Mouse (Mus musculus): ENCODE measurements around the gene Rab36. TPM values are rescaled to one million over a fixed set of nuclear protein-coding genes. Genes with fewer than 3 reads are reported as not detected.

Gene Rab36
- polyA plus RNA-seq, 1 experiment: 1.2 TPM

- peak overlapping the region; percentile 99 for H3K4me3 ChIP-seq (ENCODE audit: low read depth, low read length)
- H3K9ac ChIP-seq (ENCODE audit: low read depth, poor library complexity, severe bottlenecking): peak overlapping the region; percentile 96
- H3K9me3 ChIP-seq (replicated peaks; ENCODE audit: control insufficient read depth, insufficient read depth, low read length, poor library complexity, severe bottlenecking): no peaks in the 10 kb centered on the region
- H3K27me3 ChIP-seq (ENCODE audit: control insufficient read depth, insufficient read depth, low read length, poor library complexity, severe bottlenecking): peaks cover 2% of the 10 kb centered on the region; the same call in 1 of the 2 replicates
- no peaks in the 10 kb centered on the region for H3K4me1 ChIP-seq (ENCODE audit: control insufficient read depth, insufficient read depth, low read length)
- H3K27ac ChIP-seq (ENCODE audit: insufficient read depth, low read length): no peak overlapping the region
- H3K36me3 ChIP-seq (ENCODE audit: control insufficient read depth, insufficient read depth, low read length, poor library complexity, severe bottlenecking): no peaks in the 10 kb centered on the region
- TF ChIP-seq POLR2A (IDR thresholded peaks at IDR 0.05; ENCODE audit: insufficient read depth, low read length) (no peak), EP300 (IDR thresholded peaks at IDR 0.05; ENCODE audit: insufficient read depth, low read depth, low read length) (no peak)
These were observed 24.7 kb downstream of the Rab36 start for GRCm38 (mm10) chr10:75061341-75062188.

- Histone ChIP-seq H3K4me3 (ENCODE audit: low read depth, low read length) (peak overlapping the region; percentile 99), H3K4me1 (ENCODE audit: control insufficient read depth, insufficient read depth, low read length) (no peaks in the 10 kb centered on the region)
These were observed 25.3 kb downstream of the Rab36 start for GRCm38 (mm10) chr10:75062189-75062561.

GRCm38 (mm10) chr10:75062621-75063020 lies 25.8 kb downstream of the Rab36 start:
- no peak overlapping the region for H3K27ac ChIP-seq (ENCODE audit: insufficient read depth, low read length)
- TF ChIP-seq CTCF (IDR thresholded peaks at IDR 0.05; ENCODE audit: low read depth, low read length) (no peak), EP300 (IDR thresholded peaks at IDR 0.05; ENCODE audit: insufficient read depth, low read depth, low read length) (no peak), POLR2A (IDR thresholded peaks at IDR 0.05; ENCODE audit: insufficient read depth, low read length) (no peak)
- no peaks in the 10 kb centered on the region for H3K4me1 ChIP-seq (ENCODE audit: control insufficient read depth, insufficient read depth, low read length)
- H3K27me3 ChIP-seq (ENCODE audit: control insufficient read depth, insufficient read depth, low read length, poor library complexity, severe bottlenecking): peaks cover 2% of the 10 kb centered on the region; the same call in 1 of the 2 replicates
- no peak overlapping the region for H3K4me3 ChIP-seq (ENCODE audit: low read depth, low read length)
- H3K9ac ChIP-seq (ENCODE audit: low read depth, poor library complexity, severe bottlenecking): no peak overlapping the region
- H3K36me3 ChIP-seq (ENCODE audit: control insufficient read depth, insufficient read depth, low read length, poor library complexity, severe bottlenecking): no peaks in the 10 kb centered on the region
- H3K9me3 ChIP-seq (replicated peaks; ENCODE audit: control insufficient read depth, insufficient read depth, low read length, poor library complexity, severe bottlenecking): no peaks in the 10 kb centered on the region

More at GRCm38 (mm10) chr10:75062189-75062561, 25.3 kb downstream of the Rab36 start:
- H3K27me3 ChIP-seq (ENCODE audit: control insufficient read depth, insufficient read depth, low read length, poor library complexity, severe bottlenecking): peaks cover 2% of the 10 kb centered on the region; the same call in 1 of the 2 replicates
- no peak overlapping the region for H3K9ac ChIP-seq (ENCODE audit: low read depth, poor library complexity, severe bottlenecking)
- H3K27ac ChIP-seq (ENCODE audit: insufficient read depth, low read length): no peak overlapping the region
- H3K36me3 ChIP-seq (ENCODE audit: control insufficient read depth, insufficient read depth, low read length, poor library complexity, severe bottlenecking): no peaks in the 10 kb centered on the region
- no peak for TF ChIP-seq CTCF (IDR thresholded peaks at IDR 0.05; ENCODE audit: low read depth, low read length)
- no peak for TF ChIP-seq EP300 (IDR thresholded peaks at IDR 0.05; ENCODE audit: insufficient read depth, low read depth, low read length)
- TF ChIP-seq POLR2A (IDR thresholded peaks at IDR 0.05; ENCODE audit: insufficient read depth, low read length): no peak
- no peaks in the 10 kb centered on the region for H3K9me3 ChIP-seq (replicated peaks; ENCODE audit: control insufficient read depth, insufficient read depth, low read length, poor library complexity, severe bottlenecking)

- Histone ChIP-seq H3K4me1 (ENCODE audit: control insufficient read depth, insufficient read depth, low read length) (no peaks in the 10 kb centered on the region), H3K27me3 (ENCODE audit: control insufficient read depth, insufficient read depth, low read length, poor library complexity, severe bottlenecking) (peaks cover 2% of the 10 kb centered on the region; the same call in 1 of the 2 replicates), H3K4me3 (ENCODE audit: low read depth, low read length) (no peak overlapping the region), H3K9ac (ENCODE audit: low read depth, poor library complexity, severe bottlenecking) (no peak overlapping the region), H3K27ac (ENCODE audit: insufficient read depth, low read length) (no peak overlapping the region), H3K9me3 (replicated peaks; ENCODE audit: control insufficient read depth, insufficient read depth, low read length, poor library complexity, severe bottlenecking) (no peaks in the 10 kb centered on the region), H3K36me3 (ENCODE audit: control insufficient read depth, insufficient read depth, low read length, poor library complexity, severe bottlenecking) (no peaks in the 10 kb centered on the region)
- TF ChIP-seq EP300 (IDR thresholded peaks at IDR 0.05; ENCODE audit: insufficient read depth, low read depth, low read length) (no peak), CTCF (IDR thresholded peaks at IDR 0.05; ENCODE audit: low read depth, low read length) (no peak), POLR2A (IDR thresholded peaks at IDR 0.05; ENCODE audit: insufficient read depth, low read length) (no peak)
These were observed 26.6 kb downstream of the Rab36 start for GRCm38 (mm10) chr10:75063301-75063965.

GRCm38 (mm10) chr10:75065691-75066090 lies 28.8 kb downstream of the Rab36 start:
- Histone ChIP-seq H3K4me3 (ENCODE audit: low read depth, low read length) (peak overlapping the region; percentile 56), H3K27ac (ENCODE audit: insufficient read depth, low read length) (no peak overlapping the region), H3K36me3 (ENCODE audit: control insufficient read depth, insufficient read depth, low read length, poor library complexity, severe bottlenecking) (no peaks in the 10 kb centered on the region), H3K4me1 (ENCODE audit: control insufficient read depth, insufficient read depth, low read length) (no peaks in the 10 kb centered on the region), H3K9me3 (replicated peaks; ENCODE audit: control insufficient read depth, insufficient read depth, low read length, poor library complexity, severe bottlenecking) (no peaks in the 10 kb centered on the region), H3K27me3 (ENCODE audit: control insufficient read depth, insufficient read depth, low read length, poor library complexity, severe bottlenecking) (peaks cover 2% of the 10 kb centered on the region; the same call in 1 of the 2 replicates), H3K9ac (ENCODE audit: low read depth, poor library complexity, severe bottlenecking) (no peak overlapping the region)
- TF ChIP-seq POLR2A (IDR thresholded peaks at IDR 0.05; ENCODE audit: insufficient read depth, low read length) (no peak), EP300 (IDR thresholded peaks at IDR 0.05; ENCODE audit: insufficient read depth, low read depth, low read length) (no peak), CTCF (IDR thresholded peaks at IDR 0.05; ENCODE audit: low read depth, low read length) (no peak)

GRCm38 (mm10) chr10:75067446-75067845 lies 30.6 kb downstream of the Rab36 start:
- Histone ChIP-seq H3K4me1 (ENCODE audit: control insufficient read depth, insufficient read depth, low read length) (no peaks in the 10 kb centered on the region), H3K36me3 (ENCODE audit: control insufficient read depth, insufficient read depth, low read length, poor library complexity, severe bottlenecking) (no peaks in the 10 kb centered on the region), H3K27ac (ENCODE audit: insufficient read depth, low read length) (no peak overlapping the region), H3K27me3 (ENCODE audit: control insufficient read depth, insufficient read depth, low read length, poor library complexity, severe bottlenecking) (no peaks in the 10 kb centered on the region), H3K4me3 (ENCODE audit: low read depth, low read length) (no peak overlapping the region), H3K9ac (ENCODE audit: low read depth, poor library complexity, severe bottlenecking) (no peak overlapping the region), H3K9me3 (replicated peaks; ENCODE audit: control insufficient read depth, insufficient read depth, low read length, poor library complexity, severe bottlenecking) (no peaks in the 10 kb centered on the region)
- TF ChIP-seq EP300 (IDR thresholded peaks at IDR 0.05; ENCODE audit: insufficient read depth, low read depth, low read length) (no peak), POLR2A (IDR thresholded peaks at IDR 0.05; ENCODE audit: insufficient read depth, low read length) (no peak), CTCF (IDR thresholded peaks at IDR 0.05; ENCODE audit: low read depth, low read length) (no peak)

Data from ES-Bruce4 (cell line).